Mouse (Mus musculus) megakaryocyte, embryonic 14.5 days (primary cell): ENCODE data around the gene Kiss1.

ENCODE experiments used
- FLI1 ChIP-seq: IDR thresholded peaks from 2 replicates; pipeline ENCODE4 v1.6.1; 2012; ENCODE audit warnings: low read length, inconsistent platforms, mixed read lengths
- GATA1 ChIP-seq: IDR thresholded peaks from 3 replicates; pipeline ENCODE4 v1.6.1; 2012; ENCODE audit warnings: mixed read lengths, low read length, inconsistent platforms, borderline replicate concordance

DNA sequence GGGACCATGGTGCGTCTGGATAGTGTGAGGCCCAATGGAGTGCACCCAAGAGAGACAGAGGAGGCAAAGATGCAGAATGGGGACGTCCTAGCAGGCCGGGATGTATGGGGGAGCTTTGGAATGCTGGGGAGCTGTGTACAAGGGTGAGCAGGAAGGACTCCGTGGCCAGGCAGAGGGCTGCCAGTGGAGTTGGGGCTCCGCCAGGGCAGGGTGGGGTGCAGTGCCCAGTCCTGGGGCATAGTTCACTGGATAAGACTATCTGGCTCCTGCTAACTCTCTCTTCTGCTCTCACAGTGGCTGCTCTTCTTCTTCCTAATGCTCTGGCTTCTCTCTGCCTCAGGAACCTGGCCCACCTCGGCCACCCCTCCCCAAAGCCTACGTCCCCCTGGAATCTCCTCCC, 35.8 kb upstream of the Kiss1 start:
- no peak for TF ChIP-seq GATA1
- no peak for TF ChIP-seq FLI1
